In genomic region chr16:78480261-78480660, GRCm38 (mm10) we compare ENCODE assay signal across 17 mouse cellular contexts.
"Had no signal": no experiment of that assay in that cellular context is flagged by ENCODE, and none has a peak within 500 bp of the region (broad histone marks: within the 10 kb centered on the region; RNA-seq: fewer than 3 reads in every experiment).

No protein-coding gene starts in this region.

- H3K36me3 ChIP-seq: liver, embryonic 12.5 days; midbrain, embryonic 12.5 days; midbrain, embryonic 15.5 days; neural tube, embryonic 12.5 days; stomach, embryonic 15.5 days had no signal

- ATAC-seq: liver, embryonic 12.5 days; midbrain, embryonic 15.5 days had no signal

- DNase-seq: lung, adult 18-20 months; lung, embryonic 14.5 days; lung, postnatal 10 days; lung, postnatal 4 days; retina, postnatal 1 day; right cerebral cortex, adult 18-20 months; right cerebral cortex, postnatal 25 days; right cerebral cortex, postnatal 4 days; thymus, adult 2 months; thymus, postnatal 25 days had no signal

- H3K4me3 ChIP-seq: liver, embryonic 12.5 days; midbrain, embryonic 12.5 days; midbrain, embryonic 15.5 days; neural tube, embryonic 12.5 days; stomach, embryonic 15.5 days had no signal

- H3K4me1 ChIP-seq: liver, embryonic 12.5 days; midbrain, embryonic 12.5 days; midbrain, embryonic 15.5 days; neural tube, embryonic 12.5 days; stomach, embryonic 15.5 days had no signal

- H3K27ac ChIP-seq: liver, embryonic 12.5 days; liver, embryonic 14.5 days; midbrain, embryonic 12.5 days; midbrain, embryonic 15.5 days; neural tube, embryonic 12.5 days; stomach, embryonic 15.5 days; stomach, postnatal 0 days had no signal

- H3K27me3 ChIP-seq: liver, embryonic 12.5 days; midbrain, embryonic 12.5 days; midbrain, embryonic 15.5 days; neural tube, embryonic 12.5 days; stomach, embryonic 15.5 days had no signal
